Mouse (Mus musculus): ENCODE measurements at regions not wholly inside any gene's neighbourhood (a gene's known extent, or its start where the extent isn't known, plus 50 kb on each side); places are given as distances from the start of the nearest gene placed in this dataset.

GRCm38 (mm10) chr2:171620668-171621067, 422.6 kb downstream of the Cbln4 start:
- TF ChIP-seq CHD2 (IDR thresholded peaks at IDR 0.05; ENCODE audit: low read length) (no peak), MAFK (IDR thresholded peaks at IDR 0.05; ENCODE audit: insufficient replicate concordance, low read length) (no peak), MAX (IDR thresholded peaks at IDR 0.05; ENCODE audit: low read length) (no peak), CTCF (conservative IDR thresholded peaks at IDR 0.05 in 1 of 2, IDR thresholded peaks at IDR 0.05 in 1 of 2; ENCODE audit: low read depth in 2 of 2, low read length in 2 of 2) (no peak), E2F4 (IDR thresholded peaks at IDR 0.05; ENCODE audit: insufficient replicate concordance, low read depth, low read length) (no peak), ZNF384 (IDR thresholded peaks at IDR 0.05; ENCODE audit: low read depth, low read length) (no peak), POLR2A (IDR thresholded peaks at IDR 0.05; ENCODE audit: low read depth, low read length) (no peak), ZC3H11A (IDR thresholded peaks at IDR 0.05; ENCODE audit: low read depth, low read length) (no peak), TCF12 (IDR thresholded peaks at IDR 0.05; ENCODE audit: low read depth, low read length) (no peak), EP300 (IDR thresholded peaks at IDR 0.05; ENCODE audit: low read length) (no peak), MEF2A (IDR thresholded peaks at IDR 0.05; ENCODE audit: borderline replicate concordance, low read depth, low read length) (no peak), USF2 (conservative IDR thresholded peaks at IDR 0.05; ENCODE audit: low read depth, low read length) (no peak), TBP (conservative IDR thresholded peaks at IDR 0.05; ENCODE audit: low read depth, low read length) (no peak), RAD21 (IDR thresholded peaks at IDR 0.05; ENCODE audit: low read depth, low read length) (no peak)

Measured in CH12.LX (cell line).